1 mouse cellular context compared by ENCODE assay signal in the genomic region with DNA sequence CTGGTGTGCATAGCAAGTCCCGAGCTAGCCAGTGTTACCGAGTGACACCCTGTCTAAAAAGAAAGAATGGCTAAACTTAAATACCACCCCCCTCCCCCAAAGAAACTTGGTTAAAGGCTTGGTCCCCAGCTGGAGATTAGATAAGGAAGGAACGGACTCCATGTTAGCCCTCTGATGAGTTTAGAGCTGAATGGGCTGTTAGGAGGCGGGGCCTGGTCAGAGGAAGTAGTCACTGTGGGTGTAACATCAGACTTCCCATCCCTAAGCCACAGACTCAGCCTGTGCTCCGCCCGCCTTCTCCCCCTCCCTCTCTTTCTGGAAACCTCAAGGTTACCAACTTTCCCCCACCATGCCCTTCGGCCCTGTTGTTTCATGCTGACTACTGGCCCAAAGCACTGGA.
TF ChIP-seq lines count a peak whose summit lies in the region.

No protein-coding gene starts in this region.

TF ChIP-seq in MEL, 35 proteins besides CTCF, POLR2A, EP300 and RAD21 (continued from another document):
- TF ChIP-seq TCF12 (IDR thresholded peaks at IDR 0.05; ENCODE audit: low read depth, low read length) (peak; percentile 35; the same call in 1 of the 2 replicates), NELFE (IDR thresholded peaks at IDR 0.05; ENCODE audit: low read depth, low read length) (peak; percentile 34; the same call in 1 of the 2 replicates), TBP (IDR thresholded peaks at IDR 0.05; ENCODE audit: low read depth, low read length) (0 out of 2 replicates have a peak, but pooled peaks have one; percentile 16), GATA1 (IDR thresholded peaks at IDR 0.05; ENCODE audit: low read depth, low read length) (peak; percentile 77), RCOR1 (IDR thresholded peaks at IDR 0.05; ENCODE audit: low read depth, low read length) (no peak), ETS1 (IDR thresholded peaks at IDR 0.05; ENCODE audit: low read depth, low read length) (peak; percentile 83), MAFK (IDR thresholded peaks at IDR 0.05; ENCODE audit: borderline replicate concordance, low read depth, low read length) (no peak), MYB (IDR thresholded peaks at IDR 0.05; ENCODE audit: low read depth, low read length) (no peak), ZC3H11A (IDR thresholded peaks at IDR 0.05; ENCODE audit: low read depth, low read length) (no peak)
